Mouse (Mus musculus) right cerebral cortex, postnatal 4 days (tissue): ENCODE results near the gene Kirrel2.

Experiments used
- DNase-seq: peaks from one replicate; pipeline ENCODE4 v3.0.0-alpha.2; 2022

Gene Kirrel2

DNA sequence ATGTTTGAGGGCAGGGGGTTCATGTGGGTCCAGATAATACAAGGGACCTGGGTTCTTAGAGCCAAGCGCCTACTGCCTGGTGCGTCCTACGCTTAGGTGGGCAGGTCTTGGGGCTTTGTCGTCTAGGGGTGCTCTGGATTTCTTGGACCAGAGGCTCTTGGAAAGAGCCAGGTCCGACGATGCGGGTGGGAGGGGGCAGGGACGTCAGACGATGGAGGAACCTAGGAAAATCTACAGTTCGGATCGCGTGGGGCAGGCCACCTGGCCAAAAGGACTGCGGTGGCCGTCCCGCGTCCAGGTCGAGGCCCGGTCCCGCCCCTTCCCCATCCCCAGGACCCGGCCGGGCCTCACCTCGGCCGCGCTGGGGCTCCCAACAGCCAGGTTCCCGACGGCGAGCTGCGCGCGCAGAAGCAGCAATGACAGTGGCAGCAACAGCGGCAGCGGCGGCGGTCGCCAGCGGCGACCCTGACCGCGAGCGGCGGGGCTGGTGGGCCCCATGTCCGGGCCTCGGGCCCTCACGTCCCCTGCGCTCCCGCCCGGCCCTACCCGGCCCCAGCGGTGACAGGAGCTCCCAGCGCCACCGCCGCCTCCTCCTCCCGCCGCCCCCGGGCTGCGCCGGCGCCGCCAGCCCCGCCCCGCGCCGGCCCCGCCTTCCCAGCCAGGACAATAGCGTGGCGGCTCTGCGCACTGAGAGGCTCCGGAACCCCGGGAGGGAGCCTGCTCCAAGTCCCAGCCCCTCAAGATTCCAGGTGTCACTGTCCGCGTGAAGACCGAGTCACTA lies 12.3 kb downstream of the Kirrel2 start, which contains the start of gene Aplp1:
Aplp1 (minus strand) TSS at position 565 of the 781 bp plus-strand sequence.
- peak; percentile 77 for DNase-seq

- peak; percentile 84 for DNase-seq
Measured at GRCm38 (mm10) chr7:30444154-30444970, 13.1 kb downstream of the Kirrel2 start.

DNA sequence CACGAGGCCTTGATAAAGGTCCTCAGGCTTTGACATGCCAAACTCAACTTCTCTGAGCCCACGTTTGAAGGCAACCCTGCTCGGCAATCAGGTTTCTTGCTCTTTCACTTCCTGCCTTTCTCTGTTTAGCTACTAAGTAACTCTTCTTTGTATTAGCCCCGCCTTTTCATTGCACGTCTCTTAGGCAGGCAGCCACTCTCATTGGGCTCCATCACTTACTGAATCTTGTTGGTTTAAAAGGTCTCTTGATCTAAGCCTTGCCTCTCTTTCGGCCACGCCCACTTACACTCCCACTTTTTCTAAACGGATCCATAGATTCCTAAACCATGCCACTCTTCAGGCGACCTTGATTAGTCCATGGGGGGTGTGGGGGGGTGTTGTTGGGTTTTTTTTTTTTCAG lies 13.8 kb downstream of the Kirrel2 start:
- DNase-seq = no peak

DNA sequence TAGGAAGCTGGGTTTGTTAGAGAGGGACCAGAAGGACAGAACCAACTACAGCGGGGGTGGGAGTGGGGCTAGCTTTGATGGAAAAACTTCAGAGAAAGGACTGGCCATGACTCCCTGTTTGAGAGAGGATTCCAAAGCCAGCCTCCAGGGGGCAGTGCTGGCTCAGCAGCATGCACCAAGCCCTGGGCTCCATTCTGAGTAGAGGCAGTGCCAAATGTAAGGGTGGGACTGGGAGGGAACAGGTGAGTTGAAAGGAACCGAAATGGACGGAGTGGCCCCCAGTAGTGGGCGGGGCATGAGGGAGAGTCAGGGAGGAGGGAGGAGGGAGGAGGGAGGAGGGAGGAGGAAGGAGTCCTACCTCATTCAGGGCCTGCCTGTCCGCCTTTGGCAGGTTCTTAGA lies 16.8 kb downstream of the Kirrel2 start:
- DNase-seq = peak; percentile 79

DNA sequence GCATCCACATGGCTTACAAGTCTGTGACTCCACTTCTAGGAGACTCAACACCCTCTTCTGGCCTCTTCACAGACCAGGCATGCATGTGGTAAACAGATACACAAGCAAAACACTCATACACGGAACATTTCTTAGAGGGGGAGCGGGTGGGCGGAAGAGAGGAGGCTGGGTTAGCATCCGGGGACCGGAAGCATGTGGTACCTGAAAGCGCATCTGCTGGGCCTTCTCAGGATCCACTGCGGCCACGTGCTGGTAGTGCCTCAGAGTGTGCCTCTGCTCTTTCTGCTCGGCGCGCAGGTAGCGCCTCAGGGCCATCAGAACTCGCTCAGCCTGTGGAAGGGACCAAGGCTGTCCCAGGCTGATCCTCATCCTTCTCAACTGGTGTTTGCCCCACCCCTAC lies 17.8 kb downstream of the Kirrel2 start:
- DNase-seq = no peak

- no peak for DNase-seq
Measured at GRCm38 (mm10) chr7:30436879-30437278, 20.6 kb downstream of the Kirrel2 start.

GRCm38 (mm10) chr7:30435156-30435555 lies 22.3 kb downstream of the Kirrel2 start:
- no peak for DNase-seq

GRCm38 (mm10) chr7:30434701-30435100 lies 22.8 kb downstream of the Kirrel2 start:
- DNase-seq = no peak

DNA sequence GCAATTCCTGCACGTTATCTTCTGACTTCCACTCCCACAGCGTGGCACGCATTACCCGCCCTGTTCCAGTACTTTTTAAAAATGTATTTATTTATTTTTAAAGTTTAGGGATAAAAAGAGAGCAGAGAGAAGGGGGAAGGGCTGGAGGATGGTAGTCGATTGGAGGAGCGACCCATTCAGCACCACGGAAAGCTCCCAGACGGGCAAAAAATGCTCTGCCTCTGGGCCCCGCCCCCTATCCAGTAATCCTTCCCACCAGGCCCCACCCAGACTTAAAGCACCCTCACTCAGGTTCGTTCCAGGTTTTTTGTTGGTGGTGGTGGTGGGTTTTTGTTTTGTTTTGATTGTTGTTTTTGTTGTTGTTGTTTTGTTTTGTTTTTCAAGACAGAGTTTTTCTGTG lies 23.3 kb downstream of the Kirrel2 start:
- DNase-seq = no peak

DNA sequence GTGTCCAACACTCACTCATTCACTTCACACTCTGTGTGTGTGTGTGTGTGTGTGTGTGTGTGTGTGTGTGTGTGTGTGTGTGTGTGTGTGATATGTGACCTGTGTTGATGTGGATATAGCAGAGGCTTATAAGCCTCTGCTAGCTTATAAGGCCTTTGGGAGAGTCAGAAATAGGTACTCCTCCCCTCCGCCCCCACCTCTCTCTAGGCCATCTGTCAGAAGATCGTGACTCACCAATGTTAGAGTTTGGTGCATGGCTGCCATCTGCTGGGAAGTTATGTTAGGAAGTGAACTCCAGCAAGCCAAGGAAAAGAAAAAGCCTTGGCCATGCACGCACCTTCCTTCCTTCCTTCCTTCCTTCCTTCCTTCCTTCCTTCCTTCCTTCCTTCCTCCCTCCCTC lies 25.7 kb downstream of the Kirrel2 start:
- DNase-seq = peak; percentile 75

GRCm38 (mm10) chr7:30430191-30430590 lies 27.3 kb downstream of the Kirrel2 start:
- DNase-seq = no peak

- no peak for DNase-seq
Measured at GRCm38 (mm10) chr7:30429327-30429726, 28.2 kb downstream of the Kirrel2 start.

DNA sequence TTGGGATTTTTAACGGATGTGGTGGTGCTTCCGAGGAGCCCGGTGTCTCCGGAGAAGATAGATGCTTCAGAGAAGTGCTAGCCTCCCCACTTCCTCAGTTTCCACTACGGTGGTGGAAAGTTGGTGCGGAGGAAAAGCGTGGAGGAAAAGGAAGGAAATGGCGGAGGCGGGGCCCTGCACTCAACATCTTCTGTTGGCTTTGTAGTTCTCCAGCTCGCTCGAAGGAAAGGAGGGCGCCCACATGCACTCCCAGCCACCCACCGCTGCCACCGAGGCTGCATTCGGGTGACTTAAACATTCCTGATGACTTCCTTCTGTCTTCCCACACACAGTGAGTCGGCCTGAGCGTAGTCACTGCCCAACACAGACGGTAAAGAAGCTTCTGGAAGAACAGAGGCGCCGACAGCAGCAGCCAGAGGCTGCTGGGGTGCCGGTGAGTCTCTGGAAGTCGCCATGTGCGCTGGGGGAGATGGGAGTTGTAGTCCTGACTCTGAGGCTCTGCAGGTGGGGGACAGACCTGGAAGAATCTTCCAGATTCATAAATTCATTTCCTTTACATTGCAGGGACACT lies 34.3 kb downstream of the Kirrel2 start:
- no peak for DNase-seq

GRCm38 (mm10) chr7:30422560-30422959 lies 34.9 kb downstream of the Kirrel2 start:
- DNase-seq = no peak

DNA sequence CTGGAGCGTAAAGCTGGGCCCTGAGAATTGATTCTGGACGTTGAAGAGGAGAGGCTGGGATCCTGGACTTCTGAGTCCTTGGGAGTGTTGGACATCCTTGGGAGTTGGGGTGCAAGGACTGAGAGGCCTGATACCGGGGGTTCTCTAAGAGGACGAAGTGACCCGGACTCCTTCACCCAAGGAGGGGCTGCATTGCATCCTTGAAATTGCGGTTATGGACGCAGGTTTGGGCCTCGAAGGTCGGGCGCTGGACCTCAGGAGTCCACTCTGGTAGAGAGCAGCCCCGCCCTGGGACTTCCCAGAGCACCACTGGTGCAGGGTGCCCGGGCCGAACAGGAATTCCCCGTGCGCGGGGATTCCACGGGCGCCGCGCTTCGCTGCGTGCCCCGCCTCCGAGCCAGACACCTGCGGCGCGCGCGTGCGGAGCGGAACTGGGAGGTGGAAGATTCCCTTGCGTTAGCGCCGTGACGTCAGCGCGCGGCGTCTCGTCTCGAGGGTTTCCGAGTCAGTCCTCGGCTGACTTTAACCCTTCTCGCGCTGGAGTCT lies 35.5 kb downstream of the Kirrel2 start:
- peak; percentile 94 for DNase-seq

GRCm38 (mm10) chr7:30421175-30421889 lies 36.2 kb downstream of the Kirrel2 start, which contains the start of gene Nfkbid:
Gene Nfkbid (plus strand): TSS chr7:30421732.
- DNase-seq = no peak

GRCm38 (mm10) chr7:30420673-30421072 lies 36.8 kb downstream of the Kirrel2 start:
- DNase-seq = no peak

DNA sequence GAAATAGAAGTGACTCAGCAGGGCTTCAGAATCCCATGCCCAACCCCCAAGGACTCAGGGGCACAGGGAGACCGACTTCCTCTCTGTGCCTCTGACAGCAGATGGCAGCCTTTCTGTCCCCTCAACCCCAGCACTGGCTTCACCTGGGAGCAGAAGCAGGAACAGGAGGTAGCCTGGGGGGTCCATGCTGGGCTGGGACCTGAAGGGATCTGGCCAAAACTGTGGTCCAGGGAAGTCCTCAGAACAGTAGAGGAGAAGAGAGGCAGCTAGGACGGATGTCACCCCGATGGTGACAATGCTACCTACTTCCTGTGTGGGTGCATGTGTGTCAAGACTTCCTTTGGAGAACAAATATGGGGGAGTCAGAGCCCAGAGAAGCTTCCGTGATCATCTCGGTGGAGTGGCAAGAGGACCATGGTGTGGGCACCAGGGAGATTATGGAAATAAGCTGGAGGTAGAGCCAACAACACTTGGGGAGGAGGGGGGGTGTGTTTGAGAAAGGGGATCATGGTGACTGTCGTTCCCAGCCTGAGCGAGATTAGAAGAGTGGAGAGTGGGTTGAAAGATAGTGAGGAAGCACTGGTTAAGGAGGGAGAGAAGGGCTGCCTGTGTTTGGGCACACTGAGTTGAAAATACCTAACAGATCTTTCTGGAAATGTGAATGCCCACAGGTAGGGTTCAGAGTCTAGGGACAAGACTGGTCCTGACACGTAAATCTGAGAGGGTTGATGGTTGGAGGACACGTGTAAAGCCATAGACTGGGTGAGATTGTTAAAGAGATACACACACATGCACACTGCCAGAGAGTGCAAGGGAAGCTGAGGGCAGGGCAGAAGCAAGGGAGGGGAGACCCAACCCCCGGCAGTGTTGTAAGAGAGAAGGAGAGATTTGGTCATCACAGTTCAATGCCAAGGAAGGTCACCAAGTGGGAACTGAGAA lies 37.7 kb downstream of the Kirrel2 start, which contains the start of gene Hcst:
Hcst (minus strand) TSS at position 294 of the 939 bp plus-strand sequence.
- no peak for DNase-seq

DNA sequence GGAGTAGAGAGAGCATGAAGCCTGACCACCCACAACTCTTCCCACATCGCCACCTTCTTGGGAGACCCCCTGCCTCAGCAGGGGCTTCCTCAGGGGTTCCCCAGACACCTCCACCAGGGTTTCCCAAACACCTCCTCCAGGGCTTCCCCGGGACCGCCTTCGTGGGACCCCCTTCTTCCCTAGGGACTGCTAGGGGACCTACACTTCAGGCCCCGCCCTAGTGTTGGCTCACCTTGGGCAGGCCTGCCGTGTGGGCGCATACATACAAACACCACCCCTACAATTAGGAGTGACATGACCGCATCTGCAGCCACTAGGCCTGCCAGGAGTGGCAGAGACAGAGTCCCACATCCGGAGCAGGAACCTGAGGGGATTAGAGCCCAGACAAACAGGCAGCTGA lies 39.6 kb downstream of the Kirrel2 start:
- no peak for DNase-seq

DNA sequence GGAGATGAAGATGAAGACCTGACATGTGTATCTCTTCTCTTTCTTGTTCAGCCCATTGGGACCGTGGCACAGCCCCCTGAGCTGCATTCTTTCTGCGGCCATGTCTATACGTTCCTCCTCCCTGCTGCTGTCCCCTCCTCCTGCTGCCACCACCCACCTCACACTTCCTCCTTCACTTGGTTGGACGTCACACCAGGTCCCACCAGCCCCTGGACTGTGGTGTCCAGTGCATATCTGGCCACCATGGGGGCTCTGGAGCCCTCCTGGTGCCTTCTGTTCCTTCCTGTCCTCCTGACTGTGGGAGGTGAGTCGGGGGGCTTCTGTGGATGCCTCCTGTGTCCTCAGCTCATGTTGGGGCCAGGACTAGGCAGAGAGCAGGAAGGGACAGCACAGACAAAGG lies 43.9 kb downstream of the Kirrel2 start, which contains the start of gene Tyrobp:
Tyrobp (plus strand) TSS at position 165 of the 400 bp plus-strand sequence.
- no peak for DNase-seq

GRCm38 (mm10) chr7:30412735-30413147 lies 44.7 kb downstream of the Kirrel2 start:
- no peak for DNase-seq
